Mouse (Mus musculus): ENCODE data around the gene Ddost.

Gene Ddost

DNA sequence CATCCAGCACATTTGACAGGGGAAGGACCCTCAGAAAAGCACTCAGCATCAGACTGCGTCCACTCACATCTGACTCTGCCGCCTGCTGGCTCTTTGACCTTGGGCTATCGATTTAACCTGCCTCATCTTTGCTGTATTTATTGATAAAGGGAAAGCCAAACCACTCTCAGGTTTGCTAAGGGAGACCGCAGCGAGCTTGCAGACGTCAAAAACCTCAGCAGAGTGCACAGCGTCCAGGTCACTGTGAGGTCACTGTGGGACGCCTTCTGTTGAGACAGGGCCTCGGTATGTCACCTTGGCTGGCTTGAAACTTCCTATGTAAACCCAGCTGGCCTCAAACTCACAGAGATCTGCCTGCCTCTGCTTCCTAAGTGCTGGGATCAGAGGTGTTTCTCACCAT is 32.8 kb downstream of the Ddost start:
- DNase-seq (ENCODE audit: low spot score): no peak

DNA sequence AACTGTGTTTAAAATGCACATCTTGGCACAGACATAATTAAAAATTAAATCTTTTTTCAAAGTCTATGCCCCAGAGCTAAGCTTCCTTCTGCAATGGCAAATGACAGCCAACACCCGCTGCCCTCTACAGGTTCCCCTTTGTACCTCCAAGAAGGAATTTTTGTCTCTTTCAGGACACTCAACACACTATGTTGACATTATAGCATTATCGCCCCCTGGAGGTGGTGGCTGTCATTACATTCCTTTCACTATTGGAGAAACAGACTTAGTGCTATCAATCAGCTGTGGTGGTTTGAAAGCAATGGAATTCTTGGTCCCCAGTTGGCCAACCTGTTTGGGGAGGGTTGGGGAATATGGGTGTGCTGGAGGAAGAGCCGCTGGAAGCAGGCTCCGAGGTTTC is 35.4 kb downstream of the Ddost start:
- DNase-seq (ENCODE audit: low spot score): no peak

DNA sequence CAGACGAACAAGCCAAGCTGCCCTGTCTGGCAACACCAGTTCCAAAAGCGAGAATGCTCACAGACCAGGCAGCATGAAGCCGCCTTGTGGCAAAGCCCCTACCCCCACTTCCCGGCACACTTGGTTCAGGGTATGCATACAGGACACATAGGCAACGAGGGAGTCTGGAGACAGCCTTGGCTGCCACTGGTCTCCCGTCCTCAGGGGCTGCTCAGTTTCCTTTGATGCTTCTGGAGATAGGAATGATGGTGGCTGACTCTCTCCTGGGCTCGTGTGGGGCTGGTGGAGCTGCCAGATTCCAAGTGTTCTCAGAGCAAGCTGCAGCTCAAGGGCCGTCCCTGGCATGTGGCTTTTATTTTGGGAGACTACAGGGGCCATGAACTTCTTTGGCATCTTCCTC is 36.9 kb downstream of the Ddost start:
- DNase-seq (ENCODE audit: low spot score): no peak

- no peak for DNase-seq (ENCODE audit: low spot score)
Observed at GRCm38 (mm10) chr4:138342048-138342447, 37.5 kb downstream of the Ddost start.

- no peak for DNase-seq (ENCODE audit: low spot score)
Observed at GRCm38 (mm10) chr4:138342778-138343177, 38.2 kb downstream of the Ddost start.

GRCm38 (mm10) chr4:138343341-138343837 is 38.9 kb downstream of the Ddost start:
- no peak for DNase-seq (ENCODE audit: low spot score)

GRCm38 (mm10) chr4:138344891-138345545 is 40.5 kb downstream of the Ddost start:
- DNase-seq (ENCODE audit: low spot score): no peak

DNA sequence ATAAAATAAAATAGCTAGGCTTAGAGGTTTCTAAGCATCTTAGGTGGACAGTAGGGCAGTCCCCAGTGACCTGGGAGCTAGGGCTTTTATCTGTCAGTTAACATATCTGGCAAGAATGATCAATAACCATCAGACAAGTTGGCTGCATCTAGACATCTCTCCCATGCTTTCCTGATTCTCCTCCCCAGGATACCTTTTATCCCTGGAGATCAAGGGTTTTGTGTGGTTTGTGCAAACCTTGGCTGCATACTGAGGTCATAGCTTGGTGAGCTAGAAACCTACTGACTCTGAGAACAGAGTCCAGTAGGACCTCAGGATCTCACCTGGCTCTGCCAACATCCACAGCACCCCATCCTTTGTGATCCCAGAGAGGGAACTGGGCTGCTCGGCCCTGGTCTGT is 42.8 kb downstream of the Ddost start:
- DNase-seq (ENCODE audit: low spot score): no peak

DNA sequence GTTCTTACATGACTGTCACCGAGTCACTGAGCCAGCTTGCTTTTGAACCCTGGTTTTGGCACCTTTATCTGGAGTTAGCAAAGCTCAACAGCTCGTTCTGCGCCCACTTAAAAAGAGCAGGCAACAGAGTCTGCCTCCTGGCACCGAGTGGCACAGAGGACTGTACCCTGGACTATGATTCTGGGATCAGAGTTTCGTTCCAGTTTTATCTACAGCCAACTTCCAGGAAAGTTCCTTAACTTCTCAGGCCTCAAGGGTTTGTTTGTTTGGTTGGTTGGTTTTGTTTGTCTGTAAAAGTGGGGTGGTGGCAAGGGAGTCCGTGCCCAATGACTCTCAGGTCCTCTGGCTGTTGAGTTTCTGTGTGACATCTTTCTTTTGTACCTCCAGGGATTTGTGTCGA is 44.2 kb downstream of the Ddost start:
- DNase-seq (ENCODE audit: low spot score): no peak

- DNase-seq (ENCODE audit: low spot score): no peak
Observed at GRCm38 (mm10) chr4:138351821-138352220, 47.3 kb downstream of the Ddost start.

DNA sequence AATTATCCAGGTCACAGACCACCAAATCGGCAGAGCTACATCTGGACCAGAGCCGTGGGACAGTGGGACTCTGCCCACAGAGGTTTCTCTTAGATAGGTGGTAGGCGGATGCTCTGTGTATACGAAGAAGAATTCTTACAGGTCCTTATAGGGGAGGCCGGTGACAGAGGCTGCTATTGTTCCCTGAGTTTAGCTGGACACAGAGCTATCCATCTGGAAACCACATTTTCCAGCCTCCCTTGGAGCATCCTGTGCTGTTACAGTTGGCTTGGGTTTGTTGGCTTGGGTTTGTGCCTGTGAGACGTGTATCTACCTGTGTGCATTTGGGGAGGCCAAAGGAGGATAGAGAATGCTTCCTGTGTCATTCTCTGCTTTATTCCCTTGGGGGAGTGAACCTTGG is 48.2 kb downstream of the Ddost start:
- DNase-seq (ENCODE audit: low spot score): no peak

DNA sequence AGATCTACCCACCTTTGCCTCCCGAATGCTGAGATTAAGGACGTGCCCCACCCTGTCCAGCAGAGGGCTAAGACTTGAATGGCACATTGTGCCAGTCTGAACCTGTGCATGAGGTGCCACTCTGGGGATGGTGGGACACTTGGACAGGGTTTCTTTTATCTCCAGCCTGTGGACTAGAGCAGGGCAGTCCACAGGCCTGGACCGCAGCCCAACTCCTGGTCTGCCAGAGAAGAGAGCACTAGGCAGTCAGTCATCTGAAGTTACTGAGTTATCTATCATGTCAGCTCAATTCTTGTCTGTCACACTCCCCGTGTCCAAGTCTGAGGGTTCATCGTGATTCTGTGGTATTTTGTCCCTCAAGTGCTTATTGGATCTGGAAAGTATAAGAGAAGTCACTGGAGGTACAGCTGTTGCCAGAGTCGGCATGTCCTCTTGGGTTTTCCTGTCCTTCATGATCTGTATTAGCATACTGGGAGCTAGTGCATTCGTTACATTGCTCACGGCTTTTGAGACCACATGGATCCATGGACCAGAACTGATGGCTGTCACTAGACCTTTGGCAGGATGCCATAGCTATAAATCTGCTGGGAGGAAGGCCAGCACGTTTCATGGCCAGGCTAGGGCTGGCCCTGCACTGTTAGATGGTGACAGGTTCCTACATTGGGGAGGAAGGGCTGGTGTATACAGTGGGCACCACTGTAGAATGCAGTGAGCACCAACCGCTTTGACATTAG is 49.1 kb downstream of the Ddost start:
- DNase-seq (ENCODE audit: low spot score): no peak

GRCm38 (mm10) chr4:138355496-138355895 is 51.0 kb downstream of the Ddost start:
- DNase-seq (ENCODE audit: low spot score): no peak

DNA sequence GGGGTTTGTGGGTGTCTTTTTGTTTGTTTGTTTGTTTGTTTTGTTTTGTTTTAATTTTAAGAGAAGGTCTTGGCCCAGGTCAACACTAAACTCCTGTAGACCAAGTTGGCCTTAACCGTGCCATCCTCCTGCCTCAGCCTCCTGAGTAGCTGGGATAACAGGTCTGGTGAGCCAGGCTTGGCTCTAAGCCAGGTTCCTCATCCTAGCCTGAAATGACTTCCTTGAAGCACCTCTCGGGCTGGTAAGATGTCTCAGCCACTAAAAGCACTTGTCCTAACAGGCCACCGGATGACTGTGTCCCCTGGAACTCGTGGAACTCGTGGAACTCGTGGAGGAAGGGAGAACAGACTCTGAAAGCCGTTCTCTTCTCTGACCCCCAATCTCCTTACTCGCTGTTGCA is 51.6 kb downstream of the Ddost start:
- no peak for DNase-seq (ENCODE audit: low spot score)

GRCm38 (mm10) chr4:138356551-138356950 is 52.0 kb downstream of the Ddost start:
- DNase-seq (ENCODE audit: low spot score): no peak

DNA sequence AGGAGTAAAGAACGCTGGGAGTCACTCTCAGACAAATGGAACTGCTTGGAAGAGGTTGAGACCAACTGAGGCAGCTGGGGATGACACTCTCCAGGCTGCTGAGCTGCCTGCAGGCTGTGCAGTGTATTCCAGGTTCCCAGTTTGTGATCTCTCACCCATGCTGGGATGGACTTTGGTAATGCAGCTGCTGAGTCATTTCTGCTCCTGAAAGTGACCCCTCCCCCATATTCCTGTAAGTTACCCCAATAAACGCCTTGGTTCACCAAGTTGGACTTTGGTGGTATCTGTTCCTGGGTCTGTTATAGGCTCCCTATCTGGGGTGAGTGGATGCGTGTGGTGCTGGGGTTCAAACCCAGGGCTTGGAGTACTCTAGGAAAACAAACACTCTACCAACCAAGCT is 53.6 kb downstream of the Ddost start:
- no peak for DNase-seq (ENCODE audit: low spot score)

DNA sequence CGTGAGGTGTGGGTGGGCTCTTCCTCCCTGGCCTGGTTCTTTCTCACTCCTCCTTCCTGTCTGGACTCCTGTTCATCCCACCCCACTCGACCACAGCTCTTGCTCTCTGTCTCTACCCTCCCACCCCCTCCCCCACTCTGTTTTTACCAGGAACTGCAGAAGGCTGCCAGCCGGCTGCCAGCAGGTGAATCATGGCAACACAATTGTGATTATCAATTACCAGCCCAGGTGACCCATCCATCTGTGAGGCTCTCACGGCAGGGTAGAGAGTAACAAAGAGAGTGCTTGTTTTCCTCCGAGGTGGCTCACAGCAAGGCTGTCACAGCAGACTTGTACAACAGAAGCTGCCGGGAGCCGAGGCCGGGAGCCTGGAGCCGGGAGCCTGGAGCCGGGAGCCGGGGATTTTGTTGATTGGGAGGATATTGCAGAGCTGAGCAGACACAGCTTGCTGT is 56.9 kb downstream of the Ddost start:
- DNase-seq (ENCODE audit: low spot score): no peak

Measured in ovary, postnatal 14 days (tissue).